Mouse (Mus musculus): ENCODE measurements around the gene Folr1. TPM values are rescaled to one million over a fixed set of nuclear protein-coding genes. Genes with fewer than 3 reads are reported as not detected.

The Folr1 gene
- polyA plus RNA-seq, 1 experiment = not detected

GRCm38 (mm10) chr7:101830373-101830772 is 40.2 kb downstream of the Folr1 start:
- no peak overlapping the region for H3K4me3 ChIP-seq (ENCODE audit: insufficient read depth, low read depth, low read length)
- no peaks in the 10 kb centered on the region for H3K4me1 ChIP-seq (ENCODE audit: control insufficient read depth, insufficient read depth, insufficient read length, low read length)
- H3K27ac ChIP-seq (replicated peaks; ENCODE audit: low read depth, low read length) = no peak overlapping the region

DNA sequence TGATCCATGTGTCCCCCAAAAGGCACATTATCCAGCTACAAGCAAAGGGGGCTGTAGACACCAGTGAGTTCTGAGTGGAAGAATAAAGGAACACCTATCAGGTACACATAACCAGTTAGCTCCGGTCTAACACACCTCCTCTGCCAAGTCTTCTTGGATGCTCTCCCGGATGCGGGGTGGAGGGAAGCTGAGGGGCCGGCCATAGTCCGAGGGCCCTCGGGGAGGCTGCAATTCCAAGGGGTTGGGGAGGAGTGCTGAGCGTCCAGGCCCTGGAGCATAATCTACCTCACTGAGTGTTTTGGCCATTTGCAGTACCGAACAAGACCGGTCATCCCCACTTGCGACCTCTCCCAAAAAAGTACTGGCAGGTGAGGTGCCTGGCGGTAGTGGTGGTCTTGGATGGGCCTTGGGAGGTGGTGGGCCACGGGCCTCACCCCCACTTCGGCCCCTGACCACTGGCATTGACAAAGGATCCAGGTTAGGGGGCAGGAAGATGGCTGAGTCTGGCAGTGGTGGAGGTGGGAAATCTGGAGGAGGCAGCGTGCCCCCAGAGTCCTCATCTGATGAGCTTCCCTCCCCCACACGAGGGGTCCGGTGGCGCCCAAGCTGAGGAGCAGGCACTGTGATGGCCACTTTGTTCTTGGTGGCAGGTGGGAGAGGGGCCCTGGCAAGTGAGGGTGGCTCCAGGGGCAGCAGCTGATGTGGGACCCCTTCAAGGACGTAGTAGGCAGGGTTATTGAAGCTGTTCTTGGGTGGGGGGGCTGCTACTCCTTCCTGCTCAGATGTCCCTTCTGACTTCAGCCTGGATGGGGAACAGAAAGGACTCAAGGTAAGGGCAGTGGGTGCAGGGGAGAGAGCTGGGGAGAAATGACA is 46.6 kb downstream of the Folr1 start:
- Histone ChIP-seq H3K4me1 (ENCODE audit: control insufficient read depth, insufficient read depth, insufficient read length, low read length) (0 out of 2 replicates have a peak, but pooled peaks cover 2% of the 10 kb centered on the region), H3K27ac (replicated peaks; ENCODE audit: low read depth, low read length) (no peak overlapping the region), H3K4me3 (ENCODE audit: insufficient read depth, low read depth, low read length) (no peak overlapping the region)

DNA sequence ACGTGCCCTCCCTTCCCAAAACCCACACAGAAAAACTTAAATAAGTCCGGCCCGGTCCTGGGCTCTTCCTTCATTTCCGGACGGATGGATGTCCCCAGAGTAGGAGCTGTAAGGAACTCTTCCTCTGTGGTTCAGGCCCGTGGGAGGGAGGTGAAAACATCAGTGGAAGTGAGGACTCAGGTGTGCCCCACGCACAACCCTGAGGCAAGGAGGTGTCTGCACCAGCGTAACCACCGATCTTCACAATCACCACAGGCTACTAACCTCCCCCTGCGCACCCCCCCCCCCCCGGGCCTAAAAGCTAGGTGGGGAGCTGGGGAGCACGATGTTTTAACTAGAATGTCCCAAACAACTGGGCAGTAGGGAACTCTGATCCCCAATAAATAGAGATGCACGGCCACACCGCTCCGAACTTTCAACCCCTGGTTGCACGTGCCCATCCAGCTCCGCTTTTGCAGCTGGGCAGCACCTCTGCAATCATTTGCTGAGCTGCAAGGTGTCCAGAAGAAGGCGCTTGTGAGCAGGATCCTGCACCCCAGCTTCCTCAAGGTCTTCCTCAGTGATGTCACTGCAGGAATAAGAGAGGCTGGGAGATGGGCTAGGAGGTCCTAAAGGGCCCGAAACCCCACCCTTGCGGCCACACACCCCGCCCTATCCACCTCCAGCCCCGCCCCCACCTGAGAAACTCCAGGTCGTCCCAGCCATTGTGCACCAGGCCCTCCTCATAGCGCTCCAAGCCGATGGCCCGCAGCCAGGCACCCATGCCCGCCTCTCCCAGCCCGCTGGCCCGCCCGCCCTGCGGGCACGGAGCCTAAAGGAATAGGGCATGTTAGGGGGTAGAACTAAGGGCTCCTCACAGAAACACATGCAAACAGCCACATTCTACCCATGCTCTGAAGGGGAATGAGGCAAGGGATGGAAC is 47.5 kb downstream of the Folr1 start:
- Histone ChIP-seq H3K27ac (replicated peaks; ENCODE audit: low read depth, low read length) (no peak overlapping the region), H3K4me1 (ENCODE audit: control insufficient read depth, insufficient read depth, insufficient read length, low read length) (0 out of 2 replicates have a peak, but pooled peaks cover 2% of the 10 kb centered on the region), H3K4me3 (ENCODE audit: insufficient read depth, low read depth, low read length) (no peak overlapping the region)

GRCm38 (mm10) chr7:101821571-101822501 is 48.8 kb downstream of the Folr1 start:
- H3K4me1 ChIP-seq (ENCODE audit: control insufficient read depth, insufficient read depth, insufficient read length, low read length) = 0 out of 2 replicates have a peak, but pooled peaks cover 2% of the 10 kb centered on the region
- H3K4me3 ChIP-seq (ENCODE audit: insufficient read depth, low read depth, low read length) = peak overlapping the region; percentile 51
- H3K27ac ChIP-seq (replicated peaks; ENCODE audit: low read depth, low read length) = no peak overlapping the region

DNA sequence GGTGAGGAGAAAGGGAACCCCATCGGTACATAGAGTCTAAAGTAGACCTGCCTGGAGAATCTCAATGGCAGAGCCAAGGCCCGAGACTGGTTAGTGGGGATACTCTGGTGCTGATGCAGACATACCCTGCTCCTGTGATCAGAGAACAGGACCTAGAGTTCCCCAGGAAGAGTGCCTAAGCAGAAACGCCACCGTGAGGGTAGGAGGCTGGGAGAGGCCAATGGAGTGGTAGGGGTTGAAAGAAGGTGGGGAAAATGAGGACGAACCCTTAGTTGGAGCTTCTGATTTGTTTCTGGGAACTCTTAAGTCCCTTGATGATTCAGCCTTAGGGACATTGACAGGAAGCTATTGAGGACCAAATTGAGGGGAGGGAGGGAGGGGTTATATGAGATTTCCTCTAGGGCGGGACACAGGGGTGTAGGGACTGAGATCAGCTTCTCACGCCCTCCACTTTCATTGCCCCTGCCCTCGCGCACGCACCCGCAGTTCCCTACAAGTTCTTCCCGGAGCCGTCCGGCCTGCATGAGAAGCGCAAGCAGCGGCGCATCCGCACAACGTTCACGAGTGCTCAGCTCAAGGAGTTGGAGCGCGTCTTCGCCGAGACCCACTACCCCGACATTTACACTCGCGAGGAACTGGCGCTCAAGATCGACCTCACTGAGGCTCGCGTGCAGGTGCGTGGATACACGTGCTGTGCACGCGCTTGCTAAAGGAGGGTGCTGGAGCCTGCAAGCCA is 50.1 kb downstream of the Folr1 start:
- Histone ChIP-seq H3K4me1 (ENCODE audit: control insufficient read depth, insufficient read depth, insufficient read length, low read length) (0 out of 2 replicates have a peak, but pooled peaks cover 2% of the 10 kb centered on the region), H3K4me3 (ENCODE audit: insufficient read depth, low read depth, low read length) (peak overlapping the region; percentile 51), H3K27ac (replicated peaks; ENCODE audit: low read depth, low read length) (no peak overlapping the region)

- H3K4me3 ChIP-seq (ENCODE audit: insufficient read depth, low read depth, low read length) = no peak within 1 kb of the TSS
- no peak within 1 kb of the TSS for H3K27ac ChIP-seq (replicated peaks; ENCODE audit: low read depth, low read length)
- H3K4me1 ChIP-seq (ENCODE audit: control insufficient read depth, insufficient read depth, insufficient read length, low read length) = 0 out of 2 replicates have a peak, but pooled peaks cover 2% of the 10 kb centered on the region
Measured at GRCm38 (mm10) chr7:101817861-101818401, 52.7 kb downstream of the Folr1 start, which contains the start of gene Phox2a. Phox2a (plus strand) TSS chr7:101818313.

Other genes starting within 250 kb of the Folr1 start
- gene Clpb, start 207.2 kb downstream of the Folr1 start, polyA plus RNA-seq (2012; ENCODE audit: insufficient read depth, insufficient read length, missing spikeins) = 103 and 129 TPM in 2 replicates
- not detected in 2 replicates for gene Phox2a, start 52.5 kb downstream of the Folr1 start, polyA plus RNA-seq (2012; ENCODE audit: insufficient read depth, insufficient read length, missing spikeins)
- 34.7 and 48.3 TPM in 2 replicates for gene Inppl1, start 32.6 kb downstream of the Folr1 start, polyA plus RNA-seq (2012; ENCODE audit: insufficient read depth, insufficient read length, missing spikeins)
- gene Folr2, start 13.6 kb downstream of the Folr1 start, polyA plus RNA-seq (2012; ENCODE audit: insufficient read depth, insufficient read length, missing spikeins) = 16.1 and 22.7 TPM in 2 replicates
- 36.9 and 39.2 TPM in 2 replicates for gene Anapc15, start 7.1 kb downstream of the Folr1 start, polyA plus RNA-seq (2012; ENCODE audit: insufficient read depth, insufficient read length, missing spikeins)
- 169 and 170 TPM in 2 replicates for gene Lamtor1, start 35.1 kb upstream of the Folr1 start, polyA plus RNA-seq (2012; ENCODE audit: insufficient read depth, insufficient read length, missing spikeins)
- gene Tomt, start 35.6 kb upstream of the Folr1 start, polyA plus RNA-seq (2012; ENCODE audit: insufficient read depth, insufficient read length, missing spikeins) = not detected in 2 replicates
- gene Lrrc51, start 63.1 kb upstream of the Folr1 start, polyA plus RNA-seq (2012; ENCODE audit: insufficient read depth, insufficient read length, missing spikeins) = 9.6 and 25.0 TPM in 2 replicates
- 55.8 and 74.0 TPM in 2 replicates for gene Numa1, start 63.3 kb upstream of the Folr1 start, polyA plus RNA-seq (2012; ENCODE audit: insufficient read depth, insufficient read length, missing spikeins)
- gene Il18bp, start 147.9 kb upstream of the Folr1 start, polyA plus RNA-seq (2012; ENCODE audit: insufficient read depth, insufficient read length, missing spikeins) = 9.8 and 12.0 TPM in 2 replicates
- gene Rnf121, start 194.7 kb upstream of the Folr1 start, polyA plus RNA-seq (2012; ENCODE audit: insufficient read depth, insufficient read length, missing spikeins) = 14.8 and 17.2 TPM in 2 replicates
- gene Xndc1, start 194.7 kb upstream of the Folr1 start, polyA plus RNA-seq (2012; ENCODE audit: insufficient read depth, insufficient read length, missing spikeins) = 7.8 and 10.0 TPM in 2 replicates
- 0.32 TPM in 1 of 2 replicates, not detected in the other for gene Xntrpc, start 194.9 kb upstream of the Folr1 start, polyA plus RNA-seq (2012; ENCODE audit: insufficient read depth, insufficient read length, missing spikeins)
- gene Trpc2, start 212.3 kb upstream of the Folr1 start, polyA plus RNA-seq (2012; ENCODE audit: insufficient read depth, insufficient read length, missing spikeins) = 0.54 TPM in 1 of 2 replicates, not detected in the other
- 4.8 and 7.6 TPM in 2 replicates for gene Art1, start 231.0 kb upstream of the Folr1 start, polyA plus RNA-seq (2012; ENCODE audit: insufficient read depth, insufficient read length, missing spikeins)
- not detected in 2 replicates for gene Art5, start 238.7 kb upstream of the Folr1 start, polyA plus RNA-seq (2012; ENCODE audit: insufficient read depth, insufficient read length, missing spikeins)
- gene Chrna10, start 246.0 kb upstream of the Folr1 start, polyA plus RNA-seq (2012; ENCODE audit: insufficient read depth, insufficient read length, missing spikeins) = not detected in 2 replicates

Measured in brown adipose tissue, adult 24 weeks (tissue).